ENCODE assay signal across 12 mouse cellular contexts in genomic region chr5:100750617-100751255, GRCm38 (mm10). TPM values are rescaled to one million over a fixed set of nuclear protein-coding genes. Genes with fewer than 3 reads are reported as not detected.
DNase-seq lines count a peak whose midpoint lies in the region; ATAC-seq lines count a peak whose summit lies in the region.
"Had no signal": no experiment of that assay in that cellular context is flagged by ENCODE, and none has a peak within 500 bp of the region (broad histone marks: within the 10 kb centered on the region; RNA-seq: fewer than 3 reads in every experiment).

No protein-coding gene starts in this region.

- no peak for ATAC-seq in midbrain, embryonic 14.5 days (ENCODE audit: low FRiP score, low TSS enrichment)
- peak; percentile 24; the same call in 1 of the 2 replicates for ATAC-seq in liver, embryonic 16.5 days (ENCODE audit: low read depth)
- ATAC-seq in erythroid progenitor cell, adult 5-6 weeks (replicated peaks; ENCODE audit: low FRiP score, poor library complexity, severe bottlenecking) = no peak
- ATAC-seq: forebrain, postnatal 0 days had no signal

- peaks cover 10% of the 10 kb centered on the region for H3K4me1 ChIP-seq in midbrain, embryonic 10.5 days
- 0 out of 2 replicates have a peak, but pooled peaks cover 4% of the 10 kb centered on the region for H3K4me1 ChIP-seq in midbrain, embryonic 14.5 days (ENCODE audit: control insufficient read depth, insufficient read depth, low read length)
- no peaks in the 10 kb centered on the region for H3K4me1 ChIP-seq in liver, embryonic 16.5 days (ENCODE audit: control insufficient read depth, low read depth, low read length)
- H3K4me1 ChIP-seq: heart, embryonic 12.5 days had no signal

- peak overlapping the region; percentile 2; the same call in 1 of the 2 replicates for H3K27ac ChIP-seq in midbrain, embryonic 10.5 days (replicated peaks)
- no peak overlapping the region for H3K27ac ChIP-seq in midbrain, embryonic 14.5 days (replicated peaks; ENCODE audit: low read depth, low read length)
- no peak overlapping the region for H3K27ac ChIP-seq in liver, embryonic 16.5 days (ENCODE audit: low read length)
- H3K27ac ChIP-seq: liver, embryonic 14.5 days had no signal

- no peaks in the 10 kb centered on the region for H3K27me3 ChIP-seq in midbrain, embryonic 10.5 days (ENCODE audit: low read depth, poor library complexity, severe bottlenecking)
- H3K27me3 ChIP-seq in midbrain, embryonic 14.5 days (ENCODE audit: control insufficient read depth, insufficient read depth, low read length) = no peaks in the 10 kb centered on the region
- no peaks in the 10 kb centered on the region for H3K27me3 ChIP-seq in liver, embryonic 16.5 days (ENCODE audit: control insufficient read depth, insufficient read depth, low read depth, low read length)
- H3K27me3 ChIP-seq: heart, embryonic 12.5 days had no signal

- H3K4me2 ChIP-seq in midbrain, embryonic 14.5 days (ENCODE audit: low read length) = no peak overlapping the region
- no peak overlapping the region for H3K4me2 ChIP-seq in liver, embryonic 16.5 days (ENCODE audit: low read depth, low read length)
- H3K4me2 ChIP-seq: heart, embryonic 12.5 days had no signal

- no peak overlapping the region for H3K9ac ChIP-seq in midbrain, embryonic 14.5 days (replicated peaks; ENCODE audit: low read length)
- no peak overlapping the region for H3K9ac ChIP-seq in liver, embryonic 16.5 days (ENCODE audit: low read depth, low read length)
- H3K9ac ChIP-seq: forebrain, postnatal 0 days; heart, embryonic 12.5 days; liver, embryonic 14.5 days had no signal

- H3K9me3 ChIP-seq in midbrain, embryonic 10.5 days (replicated peaks) = peaks cover 3% of the 10 kb centered on the region; the same call in 1 of the 2 replicates
- no peaks in the 10 kb centered on the region for H3K9me3 ChIP-seq in midbrain, embryonic 14.5 days (ENCODE audit: control insufficient read depth, low read length)
- no peaks in the 10 kb centered on the region for H3K9me3 ChIP-seq in liver, embryonic 16.5 days (replicated peaks; ENCODE audit: control insufficient read depth, low read length)

- H3K4me3 ChIP-seq in midbrain, embryonic 10.5 days = no peak overlapping the region
- H3K4me3 ChIP-seq in midbrain, embryonic 14.5 days (replicated peaks; ENCODE audit: low read depth, low read length) = no peak overlapping the region
- H3K4me3 ChIP-seq in liver, embryonic 16.5 days (ENCODE audit: low read depth, low read length) = no peak overlapping the region
- H3K4me3 ChIP-seq: heart, embryonic 12.5 days had no signal

- WGBS in midbrain, embryonic 10.5 days = 89% methylated on average over 10 of the region's 10 CpGs
- 81% methylated on average over 10 of the region's 10 CpGs for WGBS in midbrain, embryonic 14.5 days
- 34% methylated on average over 10 of the region's 10 CpGs for WGBS in liver, embryonic 16.5 days (ENCODE audit: insufficient replicate concordance)

- DNase-seq in midbrain, embryonic 10.5 days (ENCODE audit: low spot score) = no peak
- no peak for DNase-seq in midbrain, embryonic 14.5 days
- DNase-seq in adrenal gland, postnatal 14 days = peak; percentile 31
- DNase-seq in thymus, postnatal 0 days (ENCODE audit: low spot score) = peak; percentile 52
- DNase-seq in cerebellum, adult 9-11 months = no peak
- DNase-seq: forebrain, postnatal 0 days; kidney, adult 9 months; layer of hippocampus, postnatal 36 days had no signal

- H3K36me3 ChIP-seq in midbrain, embryonic 10.5 days = no peaks in the 10 kb centered on the region
- H3K36me3 ChIP-seq in midbrain, embryonic 14.5 days (ENCODE audit: control insufficient read depth, insufficient read depth, low read length) = no peaks in the 10 kb centered on the region
- H3K36me3 ChIP-seq in liver, embryonic 16.5 days (ENCODE audit: control insufficient read depth, insufficient read depth) = no peaks in the 10 kb centered on the region
- H3K36me3 ChIP-seq: heart, embryonic 12.5 days had no signal

RNA-seq across cellular contexts. Expression of gene Hpse, which starts 31.2 kb away (rescaled TPM):
- polyA plus RNA-seq in midbrain, embryonic 10.5 days (2016; fragmentation: Nextera tagmentation; extraction: Ambion mirVana) = 1.2 TPM in 2 replicates
- polyA plus RNA-seq in midbrain, embryonic 14.5 days (2014; fragmentation: Nextera tagmentation; extraction: Ambion mirVana) = 0.55 TPM in 1 of 2 replicates, not detected in the other
- total RNA-seq in adrenal gland, postnatal 14 days (2021) = 1.3 and 2.8 TPM in 2 replicates
- 1.8 and 2.2 TPM in 2 replicates for polyA plus RNA-seq in liver, embryonic 16.5 days (2015; fragmentation: Nextera tagmentation; extraction: Ambion mirVana)
- polyA plus RNA-seq in thymus, postnatal 0 days (2015; fragmentation: Nextera tagmentation; extraction: Ambion mirVana) = 1.6 and 1.7 TPM in 2 replicates
- total RNA-seq in erythroid progenitor cell, adult 5-6 weeks (2015; ENCODE audit: low replicate concordance) = 2.5 and 4.0 TPM in 2 replicates
- 1.7 and 6.2 TPM in 2 replicates for total RNA-seq in erythroid progenitor cell, adult 5-6 weeks (2017; ENCODE audit: low replicate concordance)

RNA-seq across cellular contexts. Expression of gene Helq, which starts 47.7 kb away (rescaled TPM):
- 23.7 and 24.6 TPM in 2 replicates for polyA plus RNA-seq in midbrain, embryonic 10.5 days (2016; fragmentation: Nextera tagmentation; extraction: Ambion mirVana)
- 23.9 and 25.4 TPM in 2 replicates for polyA plus RNA-seq in midbrain, embryonic 14.5 days (2014; fragmentation: Nextera tagmentation; extraction: Ambion mirVana)
- total RNA-seq in adrenal gland, postnatal 14 days (2021) = 6.6 and 8.6 TPM in 2 replicates
- polyA plus RNA-seq in liver, embryonic 16.5 days (2015; fragmentation: Nextera tagmentation; extraction: Ambion mirVana) = 8.4 and 8.6 TPM in 2 replicates
- polyA plus RNA-seq in thymus, postnatal 0 days (2015; fragmentation: Nextera tagmentation; extraction: Ambion mirVana) = 15.8 and 20.7 TPM in 2 replicates
- 18.4 and 45.3 TPM in 2 replicates for total RNA-seq in erythroid progenitor cell, adult 5-6 weeks (2015; ENCODE audit: low replicate concordance)
- 19.7 and 40.6 TPM in 2 replicates for total RNA-seq in erythroid progenitor cell, adult 5-6 weeks (2017; ENCODE audit: low replicate concordance)

RNA-seq across cellular contexts. Expression of gene Mrps18c, which starts 47.7 kb away (rescaled TPM):
- 198 and 202 TPM in 2 replicates for polyA plus RNA-seq in midbrain, embryonic 10.5 days (2016; fragmentation: Nextera tagmentation; extraction: Ambion mirVana)
- 160 and 171 TPM in 2 replicates for polyA plus RNA-seq in midbrain, embryonic 14.5 days (2014; fragmentation: Nextera tagmentation; extraction: Ambion mirVana)
- 91.8 and 110 TPM in 2 replicates for total RNA-seq in adrenal gland, postnatal 14 days (2021)
- 105 and 134 TPM in 2 replicates for polyA plus RNA-seq in liver, embryonic 16.5 days (2015; fragmentation: Nextera tagmentation; extraction: Ambion mirVana)
- polyA plus RNA-seq in thymus, postnatal 0 days (2015; fragmentation: Nextera tagmentation; extraction: Ambion mirVana) = 265 and 268 TPM in 2 replicates
- 40.2 and 119 TPM in 2 replicates for total RNA-seq in erythroid progenitor cell, adult 5-6 weeks (2015; ENCODE audit: low replicate concordance)
- 31.3 and 92.2 TPM in 2 replicates for total RNA-seq in erythroid progenitor cell, adult 5-6 weeks (2017; ENCODE audit: low replicate concordance)

Comparison
In these comparisons a context has a peak if more than half of its experiments do, and no peak if none do; other contexts are left out.
1. DNase-seq: peak in adrenal gland, postnatal 14 days (single experiment) and thymus, postnatal 0 days (single experiment); none in midbrain, embryonic 10.5 days (single experiment), midbrain, embryonic 14.5 days (single experiment) and cerebellum, adult 9-11 months (single experiment).